Mouse (Mus musculus): ENCODE results near the gene Myh6. TPM values are rescaled to one million over a fixed set of nuclear protein-coding genes. Genes with fewer than 3 reads are reported as not detected.
"Not testable (repeated sequence)": the region's sequence is repeated elsewhere in the genome, so short reads cannot be mapped to it uniquely, and the experiment has no call there.

The Myh6 gene
- polyA plus RNA-seq, 1 experiment = not detected

GRCm38 (mm10) chr14:54976633-54977032 lies 9.9 kb upstream of the Myh6 start, which contains the start of gene Gm17428:
Gene Gm17428 (plus strand): TSS chr14:54976933.
- peaks cover 6% of the 10 kb centered on the region for H3K4me1 ChIP-seq
- H3K4me3 ChIP-seq (replicated peaks) = no peak within 1 kb of the TSS
- H3K36me3 ChIP-seq (replicated peaks; ENCODE audit: low read length) = no peaks in the 10 kb centered on the region
- peaks cover 44% of the 10 kb centered on the region for H3K27me3 ChIP-seq (replicated peaks)
- TF ChIP-seq FLI1 (IDR thresholded peaks at IDR 0.05; ENCODE audit: low read length) (no peak), GATA1 (IDR thresholded peaks at IDR 0.05; ENCODE audit: borderline replicate concordance, low read length) (no peak)
- no peaks in the 10 kb centered on the region for H3K9me3 ChIP-seq

- no peaks in the 10 kb centered on the region for H3K36me3 ChIP-seq (replicated peaks; ENCODE audit: low read length)
- TF ChIP-seq GATA1 (IDR thresholded peaks at IDR 0.05; ENCODE audit: borderline replicate concordance, low read length) (no peak), FLI1 (IDR thresholded peaks at IDR 0.05; ENCODE audit: low read length) (no peak)
- no peak overlapping the region for H3K4me3 ChIP-seq (replicated peaks)
- peaks cover 58% of the 10 kb centered on the region for H3K27me3 ChIP-seq (replicated peaks)
- no peaks in the 10 kb centered on the region for H3K4me1 ChIP-seq
- H3K9me3 ChIP-seq = no peaks in the 10 kb centered on the region
Measured at GRCm38 (mm10) chr14:54974068-54974791, 7.5 kb upstream of the Myh6 start.

GRCm38 (mm10) chr14:54972786-54973185 lies 6.1 kb upstream of the Myh6 start:
- H3K36me3 ChIP-seq (replicated peaks; ENCODE audit: low read length); H3K4me1 ChIP-seq; H3K4me3 ChIP-seq (replicated peaks); H3K9me3 ChIP-seq: not testable (repeated sequence)
- H3K27me3 ChIP-seq (replicated peaks) = peaks cover 58% of the 10 kb centered on the region

GRCm38 (mm10) chr14:54968344-54968743 lies 1.6 kb upstream of the Myh6 start:
- Histone ChIP-seq H3K4me3 (replicated peaks) (no peak overlapping the region), H3K36me3 (replicated peaks; ENCODE audit: low read length) (no peaks in the 10 kb centered on the region), H3K9me3 (peaks cover 6% of the 10 kb centered on the region; the same call in 1 of the 2 replicates), H3K4me1 (no peaks in the 10 kb centered on the region), H3K27me3 (replicated peaks) (peaks cover 78% of the 10 kb centered on the region)
- TF ChIP-seq GATA1 (IDR thresholded peaks at IDR 0.05; ENCODE audit: borderline replicate concordance, low read length) (no peak), FLI1 (IDR thresholded peaks at IDR 0.05; ENCODE audit: low read length) (no peak)

GRCm38 (mm10) chr14:54967874-54968273 lies 1.1 kb upstream of the Myh6 start:
- H3K4me1 ChIP-seq = no peaks in the 10 kb centered on the region
- TF ChIP-seq GATA1 (IDR thresholded peaks at IDR 0.05; ENCODE audit: borderline replicate concordance, low read length) = no peak
- TF ChIP-seq FLI1 (IDR thresholded peaks at IDR 0.05; ENCODE audit: low read length) = no peak
- H3K9me3 ChIP-seq = peaks cover 6% of the 10 kb centered on the region; the same call in 1 of the 2 replicates
- H3K27me3 ChIP-seq (replicated peaks) = peaks cover 78% of the 10 kb centered on the region
- no peak overlapping the region for H3K4me3 ChIP-seq (replicated peaks)
- H3K36me3 ChIP-seq (replicated peaks; ENCODE audit: low read length) = no peaks in the 10 kb centered on the region

- Histone ChIP-seq H3K27me3 (replicated peaks) (peaks cover 86% of the 10 kb centered on the region), H3K36me3 (replicated peaks; ENCODE audit: low read length) (no peaks in the 10 kb centered on the region), H3K4me3 (replicated peaks) (no peak overlapping the region), H3K9me3 (peaks cover 6% of the 10 kb centered on the region; the same call in 1 of the 2 replicates), H3K4me1 (peaks cover 4% of the 10 kb centered on the region; the same call in 1 of the 2 replicates)
- TF ChIP-seq GATA1 (IDR thresholded peaks at IDR 0.05; ENCODE audit: borderline replicate concordance, low read length) (no peak), FLI1 (IDR thresholded peaks at IDR 0.05; ENCODE audit: low read length) (no peak)
Measured at GRCm38 (mm10) chr14:54965631-54966030, 1.1 kb downstream of the Myh6 start.

- TF ChIP-seq GATA1 (IDR thresholded peaks at IDR 0.05; ENCODE audit: borderline replicate concordance, low read length) (no peak), FLI1 (IDR thresholded peaks at IDR 0.05; ENCODE audit: low read length) (no peak)
- peaks cover 84% of the 10 kb centered on the region for H3K27me3 ChIP-seq (replicated peaks)
- no peaks in the 10 kb centered on the region for H3K36me3 ChIP-seq (replicated peaks; ENCODE audit: low read length)
- no peak overlapping the region for H3K4me3 ChIP-seq (replicated peaks)
- H3K9me3 ChIP-seq = peaks cover 6% of the 10 kb centered on the region; the same call in 1 of the 2 replicates
- H3K4me1 ChIP-seq = peaks cover 4% of the 10 kb centered on the region; the same call in 1 of the 2 replicates
Measured at GRCm38 (mm10) chr14:54965044-54965443, 1.7 kb downstream of the Myh6 start.

GRCm38 (mm10) chr14:54963727-54964126 lies 3.0 kb downstream of the Myh6 start:
- TF ChIP-seq FLI1 (IDR thresholded peaks at IDR 0.05; ENCODE audit: low read length) (no peak), GATA1 (IDR thresholded peaks at IDR 0.05; ENCODE audit: borderline replicate concordance, low read length) (no peak)
- Histone ChIP-seq H3K4me3 (replicated peaks) (no peak overlapping the region), H3K36me3 (replicated peaks; ENCODE audit: low read length) (no peaks in the 10 kb centered on the region), H3K27me3 (replicated peaks) (peaks cover 81% of the 10 kb centered on the region), H3K9me3 (peaks cover 6% of the 10 kb centered on the region; the same call in 1 of the 2 replicates), H3K4me1 (peaks cover 4% of the 10 kb centered on the region; the same call in 1 of the 2 replicates)

- TF ChIP-seq FLI1 (IDR thresholded peaks at IDR 0.05; ENCODE audit: low read length) = no peak
- no peak for TF ChIP-seq GATA1 (IDR thresholded peaks at IDR 0.05; ENCODE audit: borderline replicate concordance, low read length)
- no peak overlapping the region for H3K4me3 ChIP-seq (replicated peaks)
- no peaks in the 10 kb centered on the region for H3K36me3 ChIP-seq (replicated peaks; ENCODE audit: low read length)
- peaks cover 79% of the 10 kb centered on the region for H3K27me3 ChIP-seq (replicated peaks)
- H3K4me1 ChIP-seq = peaks cover 4% of the 10 kb centered on the region; the same call in 1 of the 2 replicates
- H3K9me3 ChIP-seq = peaks cover 6% of the 10 kb centered on the region; the same call in 1 of the 2 replicates
Measured at GRCm38 (mm10) chr14:54962714-54963113, 4.0 kb downstream of the Myh6 start.

GRCm38 (mm10) chr14:54961487-54961886 lies 5.2 kb downstream of the Myh6 start:
- peaks cover 6% of the 10 kb centered on the region; the same call in 1 of the 2 replicates for H3K9me3 ChIP-seq
- H3K4me1 ChIP-seq = peaks cover 4% of the 10 kb centered on the region; the same call in 1 of the 2 replicates
- TF ChIP-seq GATA1 (IDR thresholded peaks at IDR 0.05; ENCODE audit: borderline replicate concordance, low read length) = no peak
- no peaks in the 10 kb centered on the region for H3K36me3 ChIP-seq (replicated peaks; ENCODE audit: low read length)
- no peak overlapping the region for H3K4me3 ChIP-seq (replicated peaks)
- H3K27me3 ChIP-seq (replicated peaks) = peaks cover 73% of the 10 kb centered on the region

All from megakaryocyte, embryonic 14.5 days (primary cell).